Mouse (Mus musculus): ENCODE measurements around the gene Btbd3. TPM values are rescaled to one million over a fixed set of nuclear protein-coding genes. Genes with fewer than 3 reads are reported as not detected.

The Btbd3 gene
- polyA plus RNA-seq, 1 experiment, result 46.4 TPM

- peak; percentile 81 for DNase-seq (ENCODE audit: low read depth)
- TF ChIP-seq POLR2A (IDR thresholded peaks at IDR 0.05; ENCODE audit: borderline replicate concordance, extremely low read depth, insufficient read depth, insufficient read length, poor library complexity, severe bottlenecking) (no peak), CTCF (IDR thresholded peaks at IDR 0.05; ENCODE audit: borderline replicate concordance, extremely low read depth, insufficient read depth, insufficient read length) (no peak)
Measured at GRCm38 (mm10) chr2:138337886-138338494, 81.6 kb downstream of the Btbd3 start.

GRCm38 (mm10) chr2:138338524-138338923, 82.2 kb downstream of the Btbd3 start:
- no peak for DNase-seq (ENCODE audit: low read depth)
- no peak for TF ChIP-seq POLR2A (IDR thresholded peaks at IDR 0.05; ENCODE audit: borderline replicate concordance, extremely low read depth, insufficient read depth, insufficient read length, poor library complexity, severe bottlenecking)
- TF ChIP-seq CTCF (IDR thresholded peaks at IDR 0.05; ENCODE audit: borderline replicate concordance, extremely low read depth, insufficient read depth, insufficient read length), result no peak

GRCm38 (mm10) chr2:138355366-138355765, 99.0 kb downstream of the Btbd3 start:
- no peak for DNase-seq (ENCODE audit: low read depth)
- TF ChIP-seq CTCF (IDR thresholded peaks at IDR 0.05; ENCODE audit: borderline replicate concordance, extremely low read depth, insufficient read depth, insufficient read length) (no peak), POLR2A (IDR thresholded peaks at IDR 0.05; ENCODE audit: borderline replicate concordance, extremely low read depth, insufficient read depth, insufficient read length, poor library complexity, severe bottlenecking) (no peak)

DNA sequence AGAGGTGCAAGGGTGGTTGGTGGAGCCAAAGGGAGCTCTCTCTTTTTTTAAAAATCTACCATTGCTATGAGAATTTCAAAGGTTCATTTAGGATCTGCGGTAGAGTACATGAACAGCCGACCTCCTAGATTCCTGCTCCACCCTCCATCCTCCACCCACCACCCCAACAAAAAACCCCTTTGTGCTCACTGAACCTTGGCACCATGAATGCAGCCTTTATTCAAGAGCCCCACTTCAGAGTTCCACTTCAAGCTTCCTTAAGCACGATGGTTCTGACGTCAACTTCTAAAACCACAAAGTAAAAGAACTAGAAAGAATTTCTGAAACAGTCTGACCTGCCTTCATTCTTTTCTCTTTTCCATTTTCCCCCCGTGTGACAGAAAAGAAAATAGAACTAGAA, 106.1 kb downstream of the Btbd3 start:
- DNase-seq (ENCODE audit: low read depth), result peak; percentile 72

GRCm38 (mm10) chr2:138365391-138365790, 109.0 kb downstream of the Btbd3 start:
- TF ChIP-seq POLR2A (IDR thresholded peaks at IDR 0.05; ENCODE audit: borderline replicate concordance, extremely low read depth, insufficient read depth, insufficient read length, poor library complexity, severe bottlenecking) (no peak), CTCF (IDR thresholded peaks at IDR 0.05; ENCODE audit: borderline replicate concordance, extremely low read depth, insufficient read depth, insufficient read length) (no peak)
- no peak for DNase-seq (ENCODE audit: low read depth)

More for the DNA sequence above, 106.1 kb downstream of the Btbd3 start:
- TF ChIP-seq POLR2A (IDR thresholded peaks at IDR 0.05; ENCODE audit: borderline replicate concordance, extremely low read depth, insufficient read depth, insufficient read length, poor library complexity, severe bottlenecking), result no peak

GRCm38 (mm10) chr2:138374556-138374955, 118.2 kb downstream of the Btbd3 start:
- no peak for DNase-seq (ENCODE audit: low read depth)
- TF ChIP-seq POLR2A (IDR thresholded peaks at IDR 0.05; ENCODE audit: borderline replicate concordance, extremely low read depth, insufficient read depth, insufficient read length, poor library complexity, severe bottlenecking), result no peak
- no peak for TF ChIP-seq CTCF (IDR thresholded peaks at IDR 0.05; ENCODE audit: borderline replicate concordance, extremely low read depth, insufficient read depth, insufficient read length)

GRCm38 (mm10) chr2:138378855-138379254, 122.5 kb downstream of the Btbd3 start:
- DNase-seq (ENCODE audit: low read depth), result no peak
- no peak for TF ChIP-seq CTCF (IDR thresholded peaks at IDR 0.05; ENCODE audit: borderline replicate concordance, extremely low read depth, insufficient read depth, insufficient read length)

DNA sequence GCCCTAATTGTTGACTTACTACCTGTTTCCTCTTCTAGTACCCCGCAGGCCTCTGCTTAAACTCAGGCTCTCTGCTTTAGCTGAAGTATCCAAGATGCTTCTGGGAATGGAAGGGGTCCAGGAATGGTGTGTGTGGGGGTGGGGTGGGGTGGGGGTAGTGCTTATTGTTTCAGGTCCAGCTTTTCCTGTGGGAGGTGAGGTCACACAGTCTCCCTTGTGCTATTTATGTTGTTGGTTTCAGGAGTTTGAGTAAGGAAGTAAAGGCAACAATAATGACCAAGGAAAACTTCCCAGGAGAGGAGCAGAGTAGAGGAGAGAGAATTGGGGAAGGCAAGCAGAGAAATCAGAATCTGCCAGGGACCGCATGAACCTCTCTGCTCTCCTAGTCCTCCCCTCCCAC, 128.4 kb downstream of the Btbd3 start:
- DNase-seq (ENCODE audit: low read depth), result no peak
- TF ChIP-seq CTCF (IDR thresholded peaks at IDR 0.05; ENCODE audit: borderline replicate concordance, extremely low read depth, insufficient read depth, insufficient read length) (no peak), POLR2A (IDR thresholded peaks at IDR 0.05; ENCODE audit: borderline replicate concordance, extremely low read depth, insufficient read depth, insufficient read length, poor library complexity, severe bottlenecking) (no peak)

DNA sequence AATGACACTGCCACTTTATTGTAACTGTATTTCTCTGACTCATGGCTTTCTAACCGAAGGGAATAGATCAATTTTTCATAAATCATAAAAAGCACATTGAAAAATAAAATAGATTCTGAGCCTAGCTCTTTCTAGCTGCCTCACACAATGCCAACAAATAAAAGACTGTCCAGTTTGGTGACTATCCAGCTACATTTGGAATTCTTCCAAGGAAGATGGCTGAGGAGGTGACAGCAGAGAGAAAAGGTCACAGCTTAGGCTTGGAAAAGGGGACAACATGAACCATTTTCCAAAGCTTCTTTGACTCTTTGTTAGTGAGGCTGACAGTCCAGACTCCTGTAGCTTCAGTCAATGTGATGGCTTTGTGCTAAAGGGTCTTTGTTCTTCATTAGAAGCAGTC, 132.2 kb downstream of the Btbd3 start:
- DNase-seq (ENCODE audit: low read depth), result peak; percentile 14
- TF ChIP-seq POLR2A (IDR thresholded peaks at IDR 0.05; ENCODE audit: borderline replicate concordance, extremely low read depth, insufficient read depth, insufficient read length, poor library complexity, severe bottlenecking) (no peak), CTCF (IDR thresholded peaks at IDR 0.05; ENCODE audit: borderline replicate concordance, extremely low read depth, insufficient read depth, insufficient read length) (no peak)

DNA sequence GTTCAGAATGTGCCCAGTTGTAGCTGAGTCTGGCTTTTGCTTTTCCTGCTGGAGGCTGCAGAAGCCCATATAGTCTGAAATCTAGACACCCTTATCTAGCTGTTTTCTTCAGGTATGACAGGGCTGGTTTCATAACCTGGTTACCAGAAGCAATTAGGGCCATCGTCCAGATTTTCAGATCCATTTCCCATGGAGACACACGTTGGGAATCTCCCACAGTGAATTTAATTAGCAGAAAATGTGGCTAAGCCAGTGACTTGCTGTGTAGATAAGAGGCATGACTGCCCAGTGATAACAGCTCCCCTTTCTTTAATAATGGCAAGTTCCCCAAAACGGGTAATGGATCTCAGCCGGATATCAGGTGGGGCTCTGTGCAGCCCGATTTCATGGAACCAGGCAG, 146.7 kb downstream of the Btbd3 start:
- peak; percentile 63 for DNase-seq (ENCODE audit: low read depth)
- TF ChIP-seq CTCF (IDR thresholded peaks at IDR 0.05; ENCODE audit: borderline replicate concordance, extremely low read depth, insufficient read depth, insufficient read length) (no peak), POLR2A (IDR thresholded peaks at IDR 0.05; ENCODE audit: borderline replicate concordance, extremely low read depth, insufficient read depth, insufficient read length, poor library complexity, severe bottlenecking) (no peak)

GRCm38 (mm10) chr2:138405753-138406528, 149.6 kb downstream of the Btbd3 start:
- DNase-seq (ENCODE audit: low read depth), result peak; percentile 88

DNA sequence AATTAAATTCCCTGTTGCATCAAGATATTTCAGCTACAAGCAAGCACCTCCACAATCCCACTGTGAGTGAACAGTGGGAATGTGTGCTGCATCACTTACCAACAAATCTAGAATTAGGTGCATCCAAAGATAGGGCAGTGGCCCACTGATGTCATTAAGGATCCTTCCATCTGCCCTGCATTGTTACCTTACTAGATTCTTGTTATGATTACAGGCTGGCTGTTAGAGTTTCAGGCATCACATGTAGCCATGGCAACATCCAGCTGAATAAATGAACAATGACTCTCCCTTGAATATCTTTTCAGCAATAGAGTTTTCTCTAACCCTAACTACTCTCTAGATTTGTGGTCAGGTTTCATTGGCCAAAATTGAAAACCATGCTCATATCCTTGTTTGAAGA, 150.3 kb downstream of the Btbd3 start:
- TF ChIP-seq CTCF (IDR thresholded peaks at IDR 0.05; ENCODE audit: borderline replicate concordance, extremely low read depth, insufficient read depth, insufficient read length) (no peak), POLR2A (IDR thresholded peaks at IDR 0.05; ENCODE audit: borderline replicate concordance, extremely low read depth, insufficient read depth, insufficient read length, poor library complexity, severe bottlenecking) (no peak)
- peak; percentile 70 for DNase-seq (ENCODE audit: low read depth)

More at GRCm38 (mm10) chr2:138405753-138406528, 149.6 kb downstream of the Btbd3 start:
- TF ChIP-seq CTCF (IDR thresholded peaks at IDR 0.05; ENCODE audit: borderline replicate concordance, extremely low read depth, insufficient read depth, insufficient read length) (no peak), POLR2A (IDR thresholded peaks at IDR 0.05; ENCODE audit: borderline replicate concordance, extremely low read depth, insufficient read depth, insufficient read length, poor library complexity, severe bottlenecking) (no peak)
